Mouse (Mus musculus) cerebellum, postnatal 4 days (tissue): Measurements from ENCODE around the gene Slc25a4.

ENCODE experiments used
- DNase-seq, 2 experiments: peaks; one replicate each; pipeline ENCODE4 v3.0.0; 2022; ENCODE audit warnings: low spot score in 2 of 2, mixed read lengths in 1 of 2

The Slc25a4 gene

GRCm38 (mm10) chr8:46204974-46205640, 6.0 kb downstream of the Slc25a4 start:
- DNase-seq = no peak

- no peak for DNase-seq
These were observed 6.8 kb downstream of the Slc25a4 start for GRCm38 (mm10) chr8:46204301-46204700.

GRCm38 (mm10) chr8:46202350-46202749, 8.7 kb downstream of the Slc25a4 start:
- DNase-seq = no peak

GRCm38 (mm10) chr8:46197673-46198072, 13.4 kb downstream of the Slc25a4 start:
- DNase-seq = no peak

GRCm38 (mm10) chr8:46196877-46197276, 14.2 kb downstream of the Slc25a4 start:
- no peak for DNase-seq

- no peak for DNase-seq
These were observed 18.0 kb downstream of the Slc25a4 start for GRCm38 (mm10) chr8:46193100-46193499.

GRCm38 (mm10) chr8:46185361-46185760, 25.7 kb downstream of the Slc25a4 start:
- DNase-seq = peak; percentile 40 to 51

GRCm38 (mm10) chr8:46180136-46180535, 30.9 kb downstream of the Slc25a4 start:
- no peak for DNase-seq

GRCm38 (mm10) chr8:46173651-46174050, 37.4 kb downstream of the Slc25a4 start:
- DNase-seq = no peak

- DNase-seq = no peak
These were observed 47.3 kb downstream of the Slc25a4 start for GRCm38 (mm10) chr8:46163870-46164190.

GRCm38 (mm10) chr8:46162953-46163869, 47.9 kb downstream of the Slc25a4 start:
- DNase-seq = peak; percentile 94 to 96
